Mouse (Mus musculus) midbrain, postnatal 0 days (tissue): ENCODE measurements around the gene Adcy6. TPM values are rescaled to one million over a fixed set of nuclear protein-coding genes. Genes with fewer than 3 reads are reported as not detected.

Experiments
- ATAC-seq: fragments of 200-750 bp; cut with Nextera tagmentation; 2 replicates; pipeline ENCODE4 v1.8.0; 2017; ENCODE audit warnings: moderate number of reproducible peaks, mild to moderate bottlenecking, moderate TSS enrichment, moderate library complexity; ENCODE audit not compliant: low FRiP score
- DNase-seq: peaks from one replicate; pipeline ENCODE4 v3.0.0-alpha.2; 2015; ENCODE audit warnings: low spot score
- H3K27ac ChIP-seq: fragments of 300-500 bp; sonication (generic); 2 replicates; pipeline ENCODE4 v1.5.1; 2014; ENCODE audit warnings: low read depth, mild to moderate bottlenecking, low read length, mixed read lengths
- H3K27me3 ChIP-seq: fragments of 300-500 bp; sonication (generic); 2 replicates; pipeline ENCODE4 v1.6.1; 2014; ENCODE audit warnings: low read length, control low read depth, mixed read lengths; ENCODE audit not compliant: insufficient read depth
- H3K36me3 ChIP-seq: fragments of 300-500 bp; sonication (generic); 2 replicates; pipeline ENCODE4 v1.6.1; 2014; ENCODE audit warnings: low read length, control low read depth, mixed read lengths; ENCODE audit not compliant: insufficient read depth
- H3K4me1 ChIP-seq: fragments of 300-500 bp; sonication (generic); 2 replicates; pipeline ENCODE4 v1.6.1; 2014; ENCODE audit warnings: mild to moderate bottlenecking, control low read depth, antibody characterized with exemption, low read length, mixed read lengths; ENCODE audit not compliant: insufficient read depth
- H3K4me2 ChIP-seq: fragments of 300-500 bp; sonication (generic); 2 replicates; pipeline ENCODE4 v1.6.1; 2014; ENCODE audit warnings: low read depth, mild to moderate bottlenecking, low read length, mixed read lengths; ENCODE audit not compliant: poor library complexity, severe bottlenecking
- H3K4me3 ChIP-seq: fragments of 300-500 bp; sonication (generic); 2 replicates; pipeline ENCODE4 v1.5.1; 2014; ENCODE audit warnings: low read depth, mild to moderate bottlenecking, low read length, moderate library complexity
- H3K9ac ChIP-seq: fragments of 300-500 bp; sonication (generic); replicated peaks from 2 replicates; pipeline ENCODE4 v1.6.1; 2014; ENCODE audit warnings: mild to moderate bottlenecking, low read length, moderate library complexity, mixed read lengths; ENCODE audit not compliant: poor library complexity, severe bottlenecking
- H3K9me3 ChIP-seq: fragments of 300-500 bp; sonication (generic); 2 replicates; pipeline ENCODE4 v1.6.1; 2016; ENCODE audit warnings: low read length, control low read depth
- CTCF ChIP-seq: IDR thresholded peaks from 2 replicates; pipeline ENCODE4 v1.5.1; 2016; ENCODE audit warnings: antibody characterized with exemption, mild to moderate bottlenecking
- WGBS: fragments of 180-500 bp; shearing (Covaris S2); extraction: QIAGEN DNeasy Blood & Tissue Kit; methylation state at CpG from one replicate; pipeline ENCODE4 v1.1.7; 2014; 5-methylcytosine and 5-hydroxymethylcytosine counted together
- polyA plus RNA-seq: library from polyadenylated mRNA; unstranded; fragments of >200 nt; fragmentation: Nextera tagmentation; extraction: Ambion mirVana; gene quantifications from 2 replicates; pipeline ENCODE4 v1.2.1, GENCODE M21; 2015
- total RNA-seq: library from RNA; depleted of rRNA; stranded (reverse); fragments of >200 nt; gene quantifications from 2 replicates; pipeline ENCODE4 v1.2.3, GENCODE M21; 2014

Adcy6 gene
- total and polyA plus RNA-seq, 2 experiments from 2014 or later = 5.5 to 38.0 TPM

GRCm38 (mm10) chr15:98646737-98647136 lies 36.9 kb upstream of the Adcy6 start:
- H3K9me3 ChIP-seq = no peaks in the 10 kb centered on the region
- no peak for DNase-seq
- no peaks in the 10 kb centered on the region for H3K27me3 ChIP-seq
- H3K36me3 ChIP-seq = peaks cover 89% of the 10 kb centered on the region
- H3K4me2 ChIP-seq = no peak overlapping the region
- H3K4me1 ChIP-seq = no peaks in the 10 kb centered on the region
- 92% methylated on average over 8 of the region's 8 CpGs for WGBS
- TF ChIP-seq CTCF = no peak
- no peak overlapping the region for H3K9ac ChIP-seq
- H3K4me3 ChIP-seq = no peak overlapping the region
- no peak overlapping the region for H3K27ac ChIP-seq
- ATAC-seq = no peak

DNA sequence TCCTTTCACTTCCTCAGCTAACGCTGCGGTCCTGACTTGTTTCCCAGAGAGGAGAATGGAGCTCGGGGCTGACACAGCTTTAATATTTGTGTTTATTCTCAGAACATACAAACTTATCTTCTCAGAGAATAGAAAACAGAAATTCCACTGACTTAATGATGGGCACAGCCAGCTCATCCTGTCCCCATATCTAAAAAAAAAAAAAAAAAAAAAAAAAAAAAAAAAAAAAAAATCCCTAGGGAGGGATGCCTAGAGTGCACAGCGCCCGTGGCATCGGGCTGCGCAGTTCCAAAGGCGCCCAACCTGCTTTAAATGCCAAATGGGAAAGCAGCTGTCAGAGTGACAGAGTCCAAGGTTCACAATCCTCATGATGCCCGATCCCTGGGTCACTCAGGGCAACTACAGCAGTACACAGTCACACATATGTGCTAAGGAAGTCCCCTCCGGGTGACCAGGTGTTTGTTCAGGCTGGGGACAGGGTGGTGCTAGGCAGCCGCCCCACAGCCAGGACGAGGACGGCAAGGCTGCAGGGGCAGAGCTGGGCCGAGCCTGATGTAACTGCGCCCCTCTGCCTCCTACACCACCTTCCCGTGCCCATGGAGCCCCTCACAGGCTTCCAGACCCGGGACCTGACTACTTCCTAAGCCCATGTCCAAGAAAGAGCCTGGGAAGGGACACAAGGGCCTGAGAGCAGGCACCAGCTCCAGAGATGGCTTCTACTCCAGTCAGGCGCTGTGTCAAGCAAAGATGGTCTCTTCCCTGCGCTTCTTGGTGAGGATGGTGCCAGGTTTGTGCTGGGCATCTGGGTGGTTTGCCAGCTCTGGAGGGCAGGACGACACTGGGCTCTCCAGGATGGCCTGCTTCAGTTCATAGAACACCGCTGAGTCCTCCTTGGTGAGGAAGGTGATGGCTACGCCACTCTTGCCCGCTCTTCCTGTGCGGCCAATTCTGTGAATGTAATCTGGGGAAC lies 35.5 kb upstream of the Adcy6 start:
- Histone ChIP-seq H3K27me3 (no peaks in the 10 kb centered on the region), H3K4me1 (no peaks in the 10 kb centered on the region), H3K9me3 (no peaks in the 10 kb centered on the region), H3K27ac (no peak overlapping the region; the same call in 1 of the 2 replicates), H3K9ac (no peak overlapping the region), H3K4me3 (no peak overlapping the region), H3K36me3 (peaks cover 83% of the 10 kb centered on the region), H3K4me2 (no peak overlapping the region)
- 86% methylated on average over 24 of the region's 24 CpGs for WGBS
- ATAC-seq = no peak
- no peak for DNase-seq
- TF ChIP-seq CTCF = no peak

DNA sequence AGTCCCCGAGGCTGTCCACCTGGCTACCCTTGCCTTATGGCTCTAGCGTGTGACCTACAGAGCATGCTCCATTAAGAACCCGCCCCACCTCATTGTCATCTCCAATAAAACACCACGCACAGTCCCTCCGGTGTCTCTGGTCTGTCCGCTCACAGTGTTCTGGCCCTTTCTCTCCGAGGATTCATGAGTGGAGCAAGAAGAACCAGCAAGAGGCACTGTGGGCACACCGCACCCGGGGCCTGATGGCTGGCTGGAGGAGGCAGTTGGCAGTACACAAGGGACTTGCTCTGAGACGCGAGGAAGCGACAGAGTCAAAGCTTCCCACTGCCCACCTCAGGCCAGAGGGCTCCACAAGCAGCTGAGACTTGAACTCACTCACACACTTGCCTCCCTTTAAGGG lies 34.5 kb upstream of the Adcy6 start:
- Histone ChIP-seq H3K27me3 (no peaks in the 10 kb centered on the region), H3K4me1 (no peaks in the 10 kb centered on the region), H3K9me3 (no peaks in the 10 kb centered on the region), H3K36me3 (peaks cover 82% of the 10 kb centered on the region), H3K9ac (no peak overlapping the region), H3K27ac (no peak overlapping the region), H3K4me3 (no peak overlapping the region), H3K4me2 (no peak overlapping the region)
- WGBS = 85% methylated on average over 12 of the region's 12 CpGs
- DNase-seq (no peak), ATAC-seq (no peak)
- no peak for TF ChIP-seq CTCF

GRCm38 (mm10) chr15:98640157-98640556 lies 30.3 kb upstream of the Adcy6 start:
- no peak for ATAC-seq
- Histone ChIP-seq H3K4me3 (no peak overlapping the region), H3K4me1 (peaks cover 17% of the 10 kb centered on the region), H3K27ac (no peak overlapping the region), H3K27me3 (no peaks in the 10 kb centered on the region), H3K9ac (no peak overlapping the region), H3K36me3 (peaks cover 47% of the 10 kb centered on the region), H3K4me2 (no peak overlapping the region), H3K9me3 (no peaks in the 10 kb centered on the region)
- no peak for TF ChIP-seq CTCF
- DNase-seq = no peak
- WGBS = 46% methylated on average over 8 of the region's 8 CpGs

DNA sequence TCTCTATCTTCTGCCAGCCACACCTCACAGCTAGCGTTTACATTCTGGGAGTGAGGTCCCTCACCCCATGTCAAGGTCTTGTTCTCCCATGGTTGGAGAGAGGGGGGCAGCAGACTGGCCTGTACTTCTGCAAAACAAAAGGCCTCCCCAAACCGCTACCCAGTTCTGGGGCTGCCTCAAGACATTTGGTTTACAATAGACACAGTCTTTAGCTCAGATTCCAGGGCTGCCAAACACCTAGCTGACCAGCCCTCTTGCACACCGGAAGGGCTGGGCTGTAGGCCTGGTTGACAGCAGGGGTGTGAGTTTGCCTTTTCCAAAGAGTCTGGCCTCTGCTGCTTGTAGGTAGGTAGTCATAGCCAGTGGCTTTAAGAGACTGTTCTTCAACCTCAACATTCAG lies 27.3 kb upstream of the Adcy6 start:
- Histone ChIP-seq H3K9ac (peak overlapping the region; percentile 93; the same call in 1 of the 2 replicates), H3K27ac (no peak overlapping the region), H3K27me3 (no peaks in the 10 kb centered on the region), H3K9me3 (no peaks in the 10 kb centered on the region), H3K4me3 (0 out of 2 replicates have a peak overlapping the region, but pooled peaks have one; percentile 8), H3K4me1 (peaks cover 17% of the 10 kb centered on the region), H3K36me3 (peaks cover 21% of the 10 kb centered on the region), H3K4me2 (peak overlapping the region; percentile 88)
- WGBS = 31% methylated on average over 3 of the region's 3 CpGs
- DNase-seq (no peak), ATAC-seq (no peak)
- no peak for TF ChIP-seq CTCF

- Histone ChIP-seq H3K27me3 (no peaks in the 10 kb centered on the region), H3K4me2 (peak overlapping the region; percentile 88), H3K4me3 (peak overlapping the region; percentile 68), H3K4me1 (peaks cover 17% of the 10 kb centered on the region), H3K27ac (0 out of 2 replicates have a peak overlapping the region, but pooled peaks have one; percentile 98), H3K9me3 (no peaks in the 10 kb centered on the region), H3K9ac (peak overlapping the region; percentile 93), H3K36me3 (peaks cover 14% of the 10 kb centered on the region)
- 26% methylated on average over 5 of the region's 5 CpGs for WGBS
- no peak for ATAC-seq
- peak; percentile 57 for DNase-seq
- no peak for TF ChIP-seq CTCF
Measured at GRCm38 (mm10) chr15:98636517-98636916, 26.6 kb upstream of the Adcy6 start.
